Mouse (Mus musculus) forebrain, embryonic 16.5 days (tissue): ENCODE results near the gene Slc27a4. TPM values are rescaled to one million over a fixed set of nuclear protein-coding genes. Genes with fewer than 3 reads are reported as not detected.

Source experiments
- microRNA-seq: library from miRNA; unstranded; fragments of <30 nt; microRNA quantifications from one replicate; pipeline ENCODE4, GENCODE M21; 2017
- polyA plus RNA-seq: library from polyadenylated mRNA; unstranded; fragments of >200 nt; fragmentation: Nextera tagmentation; extraction: Ambion mirVana; gene quantifications from 2 replicates; pipeline ENCODE4 v1.2.1, GENCODE M21; 2015

Slc27a4 gene
- polyA plus RNA-seq, 1 experiment from 2014 or later, result 33.7 TPM

Small RNAs within 50 kb of the gene (microRNA-seq; reads per million reads assigned to microRNA genes)
- not detected for gene Mir219a-2
- gene Mir219b, result not detected

Other genes starting within 250 kb of the Slc27a4 start
- gene Rapgef1, start 182.9 kb upstream of the Slc27a4 start, polyA plus RNA-seq, result 22.0 and 22.5 TPM in 2 replicates
- 0.22 TPM in 1 of 2 replicates, not detected in the other for gene Gm13420, start 50.9 kb upstream of the Slc27a4 start, polyA plus RNA-seq
- gene Gm13547, start 43.3 kb upstream of the Slc27a4 start, polyA plus RNA-seq, result 0.42 TPM in 1 of 2 replicates, not detected in the other
- 29.8 and 35.9 TPM in 2 replicates for gene Coq4, start 15.1 kb upstream of the Slc27a4 start, polyA plus RNA-seq
- 36.6 and 42.4 TPM in 2 replicates for gene Trub2, start 14.1 kb upstream of the Slc27a4 start, polyA plus RNA-seq
- gene Urm1, start 17.4 kb downstream of the Slc27a4 start, polyA plus RNA-seq, result 18.9 and 20.2 TPM in 2 replicates
- 7.3 and 8.4 TPM in 2 replicates for gene Cercam, start 66.5 kb downstream of the Slc27a4 start, polyA plus RNA-seq
- 61.4 and 73.7 TPM in 2 replicates for gene Odf2, start 86.6 kb downstream of the Slc27a4 start, polyA plus RNA-seq
- gene Gle1, start 132.8 kb downstream of the Slc27a4 start, polyA plus RNA-seq, result 98.6 and 101 TPM in 2 replicates
- 243 and 294 TPM in 2 replicates for gene Sptan1, start 162.9 kb downstream of the Slc27a4 start, polyA plus RNA-seq
- 70.2 and 83.3 TPM in 2 replicates for gene Wdr34, start 246.2 kb downstream of the Slc27a4 start, polyA plus RNA-seq